In the genomic region with DNA sequence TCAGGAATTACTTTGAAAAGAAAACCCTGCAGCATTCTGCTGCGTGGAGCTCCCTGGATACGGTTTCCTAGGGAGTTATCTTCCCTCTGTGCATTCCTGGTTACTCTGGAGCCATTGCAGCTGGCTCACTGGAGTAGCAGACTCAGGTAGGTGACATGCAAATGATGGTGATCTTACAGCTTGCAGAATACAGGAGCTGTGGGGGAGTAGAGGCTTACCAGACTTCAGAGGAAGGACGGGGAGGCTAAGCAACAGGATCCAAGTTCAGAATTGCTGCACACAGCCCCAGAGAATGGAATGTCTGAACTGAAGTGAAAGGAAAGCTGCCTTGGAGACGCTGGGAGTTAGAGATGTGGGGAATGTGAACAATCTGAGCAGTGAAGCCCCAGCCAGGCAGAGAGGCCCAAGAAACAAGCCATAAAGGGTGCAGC, we compare ENCODE assay signal across 12 mouse cellular contexts.
DNase-seq lines count a peak whose midpoint lies in the region; ATAC-seq and TF ChIP-seq lines count a peak whose summit lies in the region.
"Had no signal": no experiment of that assay in that cellular context is flagged by ENCODE, and none has a peak within 500 bp of the region (broad histone marks: within the 10 kb centered on the region; RNA-seq: fewer than 3 reads in every experiment).

No protein-coding gene starts in this region.

- peak; percentile 51; the same call in 1 of the 2 replicates for ATAC-seq in hindbrain, postnatal 0 days
- ATAC-seq in stomach, postnatal 0 days (ENCODE audit: low FRiP score, low TSS enrichment), result peak; percentile 15; the same call in 1 of the 2 replicates
- no peak for ATAC-seq in erythroid progenitor cell, adult 5-6 weeks (replicated peaks; ENCODE audit: low FRiP score, poor library complexity, severe bottlenecking)

- H3K9me3 ChIP-seq in heart, embryonic 10.5 days, result no peaks in the 10 kb centered on the region
- no peaks in the 10 kb centered on the region for H3K9me3 ChIP-seq in hindbrain, postnatal 0 days (ENCODE audit: low read length)
- H3K9me3 ChIP-seq in stomach, postnatal 0 days (ENCODE audit: control insufficient read depth, low read length), result no peaks in the 10 kb centered on the region

- 15% methylated on average over 4 of the region's 4 CpGs for WGBS in heart, embryonic 10.5 days
- WGBS in hindbrain, postnatal 0 days, result 26% methylated on average over 4 of the region's 4 CpGs
- WGBS in stomach, postnatal 0 days, result 29% methylated on average over 4 of the region's 4 CpGs

- no peak overlapping the region for H3K4me2 ChIP-seq in hindbrain, postnatal 0 days (ENCODE audit: low read depth, low read length)
- H3K4me2 ChIP-seq in stomach, postnatal 0 days (replicated peaks; ENCODE audit: low read depth), result no peak overlapping the region; the same call in 1 of the 2 replicates

- no peak overlapping the region for H3K9ac ChIP-seq in hindbrain, postnatal 0 days (replicated peaks; ENCODE audit: low read length)
- no peak overlapping the region for H3K9ac ChIP-seq in stomach, postnatal 0 days (ENCODE audit: low read length)

- peak overlapping the region; percentile 78 for H3K27ac ChIP-seq in heart, embryonic 10.5 days
- H3K27ac ChIP-seq in hindbrain, postnatal 0 days, result no peak overlapping the region
- 0 out of 2 replicates have a peak overlapping the region, but pooled peaks have one; percentile 40 for H3K27ac ChIP-seq in stomach, postnatal 0 days (replicated peaks)

- peak; percentile 79 for DNase-seq in heart, embryonic 10.5 days (ENCODE audit: low spot score)
- DNase-seq in heart, postnatal 4 days, result no peak
- DNase-seq in lung, postnatal 10 days, result peak; percentile 28
- DNase-seq in lung, postnatal 25 days (ENCODE audit: low spot score), result no peak
- DNase-seq in hindbrain, postnatal 0 days (ENCODE audit: low spot score), result no peak
- DNase-seq in stomach, postnatal 0 days (ENCODE audit: low spot score), result no peak
- no peak for DNase-seq in adrenal gland, postnatal 4 days (ENCODE audit: low spot score in 2 of 2)
- DNase-seq: adrenal gland, postnatal 14 days; left cerebral cortex, postnatal 4 days; retina, postnatal 1 day had no signal

- H3K4me3 ChIP-seq in heart, embryonic 10.5 days, result peak overlapping the region; percentile 25; the same call in 1 of the 2 replicates
- no peak overlapping the region for H3K4me3 ChIP-seq in hindbrain, postnatal 0 days (ENCODE audit: low read length)
- H3K4me3 ChIP-seq in stomach, postnatal 0 days (ENCODE audit: low read depth, low read length), result no peak overlapping the region

- peaks cover 18% of the 10 kb centered on the region for H3K4me1 ChIP-seq in heart, embryonic 10.5 days
- no peaks in the 10 kb centered on the region for H3K4me1 ChIP-seq in hindbrain, postnatal 0 days (ENCODE audit: insufficient read depth, low read length)
- 0 out of 2 replicates have a peak, but pooled peaks cover 3% of the 10 kb centered on the region for H3K4me1 ChIP-seq in stomach, postnatal 0 days (replicated peaks; ENCODE audit: control insufficient read depth, insufficient read depth)

- H3K36me3 ChIP-seq in heart, embryonic 10.5 days, result 0 out of 2 replicates have a peak, but pooled peaks cover under 1% of the 10 kb centered on the region
- H3K36me3 ChIP-seq in hindbrain, postnatal 0 days (ENCODE audit: insufficient read depth, low read length), result no peaks in the 10 kb centered on the region
- no peaks in the 10 kb centered on the region for H3K36me3 ChIP-seq in stomach, postnatal 0 days (ENCODE audit: control insufficient read depth, insufficient read depth, low read length)

- no peak for TF ChIP-seq EP300 in stomach, postnatal 0 days (optimal IDR thresholded peaks at IDR 0.05)

- H3K27me3 ChIP-seq in heart, embryonic 10.5 days (ENCODE audit: insufficient read depth, poor library complexity, severe bottlenecking), result no peaks in the 10 kb centered on the region
- no peaks in the 10 kb centered on the region for H3K27me3 ChIP-seq in hindbrain, postnatal 0 days (ENCODE audit: insufficient read depth, low read length)
- no peaks in the 10 kb centered on the region for H3K27me3 ChIP-seq in stomach, postnatal 0 days (ENCODE audit: control insufficient read depth, insufficient read depth, low read length)
- H3K27me3 ChIP-seq: CH12.LX had no signal

- TF ChIP-seq CTCF in hindbrain, postnatal 0 days (IDR thresholded peaks at IDR 0.05; ENCODE audit: low read depth), result no peak
- no peak for TF ChIP-seq CTCF in stomach, postnatal 0 days (IDR thresholded peaks at IDR 0.05; ENCODE audit: low read depth)

Comparison
In these comparisons a context has a peak if more than half of its experiments do, and no peak if none do; other contexts are left out.
1. DNase-seq: peak in heart, embryonic 10.5 days (single experiment) and lung, postnatal 10 days (single experiment); none in heart, postnatal 4 days (single experiment), lung, postnatal 25 days (single experiment), hindbrain, postnatal 0 days (single experiment), stomach, postnatal 0 days (single experiment) and adrenal gland, postnatal 4 days (0 of 2).